Mouse (Mus musculus): Measurements from ENCODE around the gene Pink1. TPM values are rescaled to one million over a fixed set of nuclear protein-coding genes. Genes with fewer than 3 reads are reported as not detected.
"Not testable (repeated sequence)": the region's sequence is repeated elsewhere in the genome, so short reads cannot be mapped to it uniquely, and the experiment has no call there.

The Pink1 gene
- total RNA-seq, 2 experiments from 2014 or later: 181 to 190 TPM

DNA sequence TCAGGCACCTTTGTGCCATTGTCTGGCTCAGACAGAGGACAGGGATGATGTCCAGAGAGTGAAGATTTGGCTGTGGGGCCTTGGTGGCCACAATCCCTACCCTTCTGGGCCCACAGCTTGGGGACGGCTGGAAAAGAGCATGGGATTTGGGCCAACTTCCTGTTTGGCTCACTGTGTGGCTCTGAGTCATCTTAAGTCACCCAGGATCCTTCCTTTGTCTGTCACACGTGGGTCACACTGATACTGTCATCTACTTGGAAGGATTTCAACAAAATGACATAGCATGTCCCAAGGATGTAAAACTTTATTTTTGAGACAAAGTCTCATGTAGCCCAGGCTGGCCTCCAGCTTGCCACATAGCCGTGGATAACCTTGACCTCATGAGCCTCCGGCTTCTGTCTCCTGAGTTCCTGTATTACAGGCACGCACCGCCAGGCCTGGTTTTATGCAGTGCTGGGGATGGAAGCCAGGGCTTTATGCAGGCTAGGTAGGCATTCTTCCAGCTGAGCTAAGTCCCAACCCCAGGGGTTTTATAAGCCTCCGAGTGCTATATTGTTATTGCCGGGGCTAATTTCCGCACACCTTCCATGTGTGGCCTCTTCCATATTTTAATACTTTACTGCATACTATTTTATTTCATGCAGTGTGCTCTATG, 18.9 kb upstream of the Pink1 start:
- no peak for DNase-seq (ENCODE audit: low spot score in 2 of 2)
- intact Hi-C loops (cut with DNase I): loop anchor here (5.0 kb wide), 1 partner anchor 32 kb away; no protein-coding TSS in a partner anchor

- DNase-seq (ENCODE audit: low spot score in 2 of 2): no peak
Measured at GRCm38 (mm10) chr4:138343341-138343837, 17.3 kb upstream of the Pink1 start.

GRCm38 (mm10) chr4:138342778-138343177, 16.7 kb upstream of the Pink1 start:
- no peak for DNase-seq (ENCODE audit: low spot score in 2 of 2)
- intact Hi-C loops (cut with DNase I): loop anchor here (5.0 kb wide), 1 partner anchor 35 kb away; no protein-coding TSS in a partner anchor

More at GRCm38 (mm10) chr4:138343341-138343837, 17.3 kb upstream of the Pink1 start:
- intact Hi-C loops (cut with DNase I): loop anchor here (5.0 kb wide), 1 partner anchor 34 kb away; no protein-coding TSS in a partner anchor

DNA sequence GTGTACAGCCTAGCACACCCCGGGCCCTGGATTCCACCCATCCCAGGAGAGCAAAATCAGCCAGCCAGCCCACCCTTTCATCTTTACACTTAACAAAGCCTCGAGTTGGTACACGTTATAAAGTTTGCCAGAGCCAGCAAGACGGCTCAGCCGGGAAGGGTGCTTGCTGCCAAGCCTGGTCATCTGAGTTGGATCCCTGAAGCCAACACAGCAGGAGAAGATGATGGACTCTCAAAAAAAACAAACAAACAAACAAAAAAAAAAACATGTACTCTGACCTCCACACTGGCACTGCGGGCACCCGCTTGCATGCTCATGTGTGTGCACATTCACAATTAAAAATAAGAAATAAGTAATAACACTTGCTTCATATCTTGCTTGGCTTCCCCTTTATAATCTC, 15.9 kb upstream of the Pink1 start:
- no peak for DNase-seq (ENCODE audit: low spot score in 2 of 2)
- intact Hi-C loops (cut with DNase I): loop anchor here (5.0 kb wide), 1 partner anchor 35 kb away; no protein-coding TSS in a partner anchor

DNA sequence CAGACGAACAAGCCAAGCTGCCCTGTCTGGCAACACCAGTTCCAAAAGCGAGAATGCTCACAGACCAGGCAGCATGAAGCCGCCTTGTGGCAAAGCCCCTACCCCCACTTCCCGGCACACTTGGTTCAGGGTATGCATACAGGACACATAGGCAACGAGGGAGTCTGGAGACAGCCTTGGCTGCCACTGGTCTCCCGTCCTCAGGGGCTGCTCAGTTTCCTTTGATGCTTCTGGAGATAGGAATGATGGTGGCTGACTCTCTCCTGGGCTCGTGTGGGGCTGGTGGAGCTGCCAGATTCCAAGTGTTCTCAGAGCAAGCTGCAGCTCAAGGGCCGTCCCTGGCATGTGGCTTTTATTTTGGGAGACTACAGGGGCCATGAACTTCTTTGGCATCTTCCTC, 15.3 kb upstream of the Pink1 start:
- DNase-seq (ENCODE audit: low spot score in 2 of 2): no peak
- intact Hi-C loops (cut with DNase I): loop anchor here (5.0 kb wide), 1 partner anchor 36 kb away; no protein-coding TSS in a partner anchor

GRCm38 (mm10) chr4:138339963-138340362, 13.9 kb upstream of the Pink1 start:
- DNase-seq (ENCODE audit: low spot score in 2 of 2): peak; percentile 59 to 66
- intact Hi-C loops (cut with DNase I): loop anchor here (5.0 kb wide), 1 partner anchor 37 kb away; no protein-coding TSS in a partner anchor

- DNase-seq (ENCODE audit: low spot score in 2 of 2): no peak
Measured at GRCm38 (mm10) chr4:138337341-138337740, 11.2 kb upstream of the Pink1 start.

DNA sequence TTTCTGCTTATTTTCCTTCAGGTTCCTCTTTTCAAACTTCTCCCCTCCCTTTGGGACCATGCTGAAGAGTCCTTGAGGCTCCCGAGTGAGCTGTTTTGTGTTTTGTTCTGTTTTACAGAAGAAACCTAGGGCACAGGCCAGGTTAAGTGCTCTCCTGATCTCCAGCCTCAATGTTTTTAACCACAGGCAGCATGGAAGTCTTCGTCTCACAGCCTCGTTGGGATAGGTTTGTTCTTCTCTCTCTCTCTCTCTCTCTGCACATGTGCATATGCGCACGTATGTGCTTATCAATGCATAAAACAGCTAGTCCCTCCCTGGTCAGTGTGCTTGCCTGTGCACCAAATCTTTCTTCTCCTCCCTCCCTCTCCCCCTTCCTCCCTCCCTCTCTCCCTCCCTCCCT, 10.8 kb upstream of the Pink1 start:
- intact Hi-C loops (cut with DNase I): no loop called here
- no peak for DNase-seq (ENCODE audit: low spot score in 2 of 2)

More at GRCm38 (mm10) chr4:138337341-138337740, 11.2 kb upstream of the Pink1 start:
- intact Hi-C loops (cut with DNase I): no loop called here

DNA sequence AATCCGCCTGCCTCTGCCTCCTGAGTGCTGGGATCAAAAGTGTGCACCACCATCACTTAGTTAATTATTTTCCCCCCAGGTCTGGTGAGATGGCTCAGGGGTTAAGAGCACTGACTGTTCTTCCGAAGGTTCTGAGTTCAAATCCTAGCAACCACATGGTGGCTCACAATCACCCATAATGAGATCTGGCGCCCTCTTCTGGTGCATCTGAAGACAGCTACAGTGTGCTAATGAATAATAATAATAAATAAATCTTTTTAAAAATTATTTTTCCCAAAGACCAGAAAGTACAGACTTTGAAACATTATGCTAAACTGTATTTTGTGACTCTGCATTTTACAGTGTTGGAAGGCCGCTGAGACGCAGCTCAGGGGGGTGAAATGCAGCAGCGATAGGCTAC, 9.5 kb upstream of the Pink1 start:
- intact Hi-C loops (cut with DNase I): no loop called here
- no peak for DNase-seq (ENCODE audit: low spot score in 2 of 2)

- DNase-seq (ENCODE audit: low spot score in 2 of 2): no peak
- intact Hi-C loops (cut with DNase I): no loop called here
Measured at GRCm38 (mm10) chr4:138335036-138335435, 8.9 kb upstream of the Pink1 start.

DNA sequence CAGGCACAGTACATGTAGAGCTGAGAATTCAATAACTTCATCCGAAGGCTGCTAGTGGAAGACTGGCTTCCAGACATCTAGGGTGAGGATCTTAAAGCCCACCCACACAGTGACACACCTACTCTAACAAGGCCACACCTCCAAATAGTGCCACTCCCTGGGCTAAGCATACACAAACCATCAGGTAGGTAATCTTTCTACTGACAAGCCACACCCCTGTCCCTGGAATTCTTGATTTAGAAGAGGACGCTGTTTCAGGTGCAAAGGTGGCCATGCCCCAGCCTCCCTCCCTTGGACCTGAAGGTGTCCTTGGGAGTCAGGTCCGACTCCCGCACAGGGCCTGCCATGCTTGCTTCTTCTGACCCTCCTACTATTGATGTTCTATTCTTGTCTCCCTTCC, 7.0 kb upstream of the Pink1 start:
- intact Hi-C loops (cut with DNase I): no loop called here
- no peak for DNase-seq (ENCODE audit: low spot score in 2 of 2)

DNA sequence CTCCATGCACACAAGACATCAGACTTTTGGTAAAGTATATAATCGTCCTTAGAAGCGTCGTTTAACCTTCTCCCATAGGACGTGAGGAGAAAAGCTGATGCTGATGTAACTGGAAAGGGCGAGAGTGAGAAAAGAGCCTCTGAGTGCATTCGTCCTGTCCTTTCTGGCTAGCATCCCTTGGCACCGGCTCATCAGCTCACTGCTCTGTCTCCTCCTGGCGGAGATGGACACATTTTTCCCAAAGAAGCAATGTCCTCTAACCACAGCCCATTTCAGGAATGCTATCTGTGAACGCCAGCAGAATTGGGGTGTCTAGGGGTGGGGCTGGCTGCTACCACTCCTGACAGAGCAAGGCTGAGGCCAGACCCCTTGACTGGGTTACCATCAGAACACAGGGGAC, 5.5 kb upstream of the Pink1 start:
- DNase-seq (ENCODE audit: low spot score in 2 of 2): no peak
- intact Hi-C loops (cut with DNase I): no loop called here

DNA sequence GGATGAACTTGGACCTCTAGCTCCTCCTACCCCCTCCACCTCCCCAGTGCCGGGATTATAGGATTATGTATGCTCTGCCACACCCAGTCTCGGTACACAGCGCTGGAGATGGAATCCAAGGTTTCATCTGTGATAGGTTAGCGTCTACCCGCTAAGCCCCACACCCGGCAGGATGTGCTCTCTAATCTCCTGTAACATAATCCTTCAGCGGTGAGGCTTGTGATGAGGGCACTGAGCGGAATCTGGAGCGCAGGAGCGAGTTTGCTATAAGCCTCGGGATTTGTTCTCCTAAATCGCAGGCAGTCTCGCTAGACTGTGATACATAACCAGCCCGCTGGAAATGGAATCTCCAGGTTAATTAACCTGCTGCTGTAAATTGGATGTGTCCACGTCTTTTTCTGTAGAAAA, 4.2 kb upstream of the Pink1 start:
- intact Hi-C loops (cut with DNase I): no loop called here
- no peak for DNase-seq (ENCODE audit: low spot score in 2 of 2)

- intact Hi-C loops (cut with DNase I): loop anchor here (2.0 to 10.0 kb wide), 2 partner anchors 51 to 527 kb away; no protein-coding TSS in a partner anchor
- DNase-seq (ENCODE audit: low spot score in 2 of 2): no peak
Measured at GRCm38 (mm10) chr4:138327891-138328470, 1.9 kb upstream of the Pink1 start.

GRCm38 (mm10) chr4:138327155-138327554, 1.0 kb upstream of the Pink1 start:
- not testable (repeated sequence) for DNase-seq (ENCODE audit: low spot score in 2 of 2)

DNA sequence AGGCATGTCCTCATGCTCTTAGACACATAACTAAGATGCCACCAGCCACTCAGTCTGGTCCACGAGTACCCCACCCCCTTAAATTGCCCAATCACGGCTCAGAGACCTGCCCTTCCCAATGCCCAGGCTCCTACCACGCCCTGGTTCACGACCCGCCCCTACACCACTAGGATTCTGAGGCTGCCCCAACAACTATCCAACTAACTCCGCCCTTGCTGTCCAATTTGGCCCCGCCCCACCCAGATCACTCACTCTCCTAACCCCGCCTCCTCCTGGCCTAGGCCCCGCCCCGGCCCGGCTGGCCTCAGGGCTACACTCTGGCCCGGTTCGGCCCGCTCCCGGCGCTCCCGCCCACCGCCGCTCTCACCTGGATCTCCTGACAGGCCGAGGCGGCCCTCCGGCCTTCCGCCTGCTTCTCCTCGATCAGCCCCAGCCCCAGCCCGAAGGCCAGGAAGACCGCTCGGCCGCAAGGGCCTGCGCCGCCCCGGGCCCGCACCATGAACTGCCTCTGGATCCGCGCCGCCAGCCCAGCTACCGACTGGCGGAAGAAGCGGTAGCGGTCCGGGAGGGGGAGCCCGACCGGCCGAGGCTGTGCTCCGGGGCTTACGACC, 536 bp downstream of the Pink1 start:
- peak; percentile 84 to 90 for DNase-seq (ENCODE audit: low spot score in 2 of 2)
- intact Hi-C loops (cut with DNase I): loop anchor here (2.0 to 10.0 kb wide), 2 partner anchors 53 to 529 kb away; no protein-coding TSS in a partner anchor

More at GRCm38 (mm10) chr4:138327155-138327554, 1.0 kb upstream of the Pink1 start:
- intact Hi-C loops (cut with DNase I): loop anchor here (2.0 to 10.0 kb wide), 2 partner anchors 52 to 528 kb away; no protein-coding TSS in a partner anchor

DNA sequence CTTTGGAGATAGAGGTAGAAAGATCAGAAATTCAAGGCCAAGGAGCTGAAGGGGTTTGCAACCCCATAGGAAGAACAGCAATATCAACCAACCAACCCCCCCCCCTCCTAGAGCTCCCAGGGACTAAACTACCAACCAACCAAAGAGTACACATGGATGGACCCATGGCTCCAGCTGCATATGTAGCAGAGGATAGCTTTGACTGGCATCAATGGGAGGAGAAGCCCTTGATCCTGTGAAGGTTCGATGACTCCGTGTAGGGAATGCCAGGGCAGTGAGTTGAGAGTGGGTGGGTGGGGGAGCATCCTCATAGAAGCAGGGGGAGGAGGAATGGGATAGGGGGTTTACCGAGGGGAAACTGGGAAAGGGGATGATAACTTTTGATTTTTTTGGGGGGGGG, 1.7 kb downstream of the Pink1 start:
- DNase-seq (ENCODE audit: low spot score in 2 of 2): no peak
- intact Hi-C loops (cut with DNase I): loop anchor here (10.0 kb wide), 1 partner anchor 530 kb away; no protein-coding TSS in a partner anchor

DNA sequence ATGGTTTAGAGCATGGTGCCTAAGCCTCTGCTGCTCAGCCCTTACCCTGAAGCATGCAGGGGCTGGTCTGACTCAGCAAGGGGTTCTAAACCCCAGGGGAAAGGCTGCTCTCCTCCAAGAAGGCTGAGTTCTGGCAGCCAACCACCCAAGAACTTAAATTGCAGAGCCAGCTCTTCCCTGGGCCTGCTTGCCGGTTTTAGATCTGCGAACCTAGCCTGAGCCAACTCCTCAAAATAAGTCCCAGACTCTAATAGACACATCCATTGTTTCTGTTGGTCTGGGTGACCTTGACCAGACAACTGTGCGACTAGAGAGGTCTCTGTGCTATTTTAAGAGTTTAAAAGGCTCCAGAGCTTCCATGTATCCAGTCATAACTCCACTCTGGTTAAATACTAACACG, 2.4 kb downstream of the Pink1 start:
- no peak for DNase-seq (ENCODE audit: low spot score in 2 of 2)
- intact Hi-C loops (cut with DNase I): loop anchor here (10.0 kb wide), 1 partner anchor 531 kb away; no protein-coding TSS in a partner anchor

- no peak for DNase-seq (ENCODE audit: low spot score in 2 of 2)
- intact Hi-C loops (cut with DNase I): loop anchor here (10.0 kb wide), 1 partner anchor 532 kb away; no protein-coding TSS in a partner anchor
Measured at GRCm38 (mm10) chr4:138322692-138323091, 3.4 kb downstream of the Pink1 start.

DNA sequence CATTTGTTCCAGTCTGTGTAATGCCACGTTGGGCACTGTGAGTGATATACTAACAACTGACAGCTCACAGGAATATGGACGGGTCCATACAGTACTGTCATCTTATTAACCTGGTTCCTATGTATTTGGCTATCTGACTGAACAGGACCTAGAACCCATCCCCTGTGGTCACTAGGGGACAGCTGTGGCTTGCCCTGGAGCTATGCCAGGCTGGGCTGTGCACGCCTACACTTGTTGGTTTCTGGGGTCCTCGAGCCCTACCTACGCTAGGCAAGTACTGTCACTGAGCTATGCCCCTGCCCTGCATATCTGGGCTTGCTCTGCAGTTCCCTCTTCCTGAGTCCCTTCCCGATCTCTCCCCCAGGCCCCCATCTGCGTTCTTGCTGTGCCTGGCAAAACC, 4.6 kb downstream of the Pink1 start:
- intact Hi-C loops (cut with DNase I): loop anchor here (10.0 kb wide), 1 partner anchor 533 kb away; no protein-coding TSS in a partner anchor
- DNase-seq (ENCODE audit: low spot score in 2 of 2): no peak

Data from left cerebral cortex, postnatal 14 days (tissue).